Mouse (Mus musculus) limb, embryonic 11.5 days (tissue): ENCODE results near the gene Mtmr14. TPM values are rescaled to one million over a fixed set of nuclear protein-coding genes. Genes with fewer than 3 reads are reported as not detected.

Experiments
- ATAC-seq: fragments of 200-750 bp; cut with Nextera tagmentation; 2 replicates; pipeline ENCODE4 v1.8.0; 2017; ENCODE audit warnings: low read depth; ENCODE audit not compliant: insufficient number of reproducible peaks, low FRiP score, low TSS enrichment
- DNase-seq: peaks from one replicate; pipeline ENCODE4 v3.0.0-alpha.2; 2015; ENCODE audit warnings: low spot score
- H3K27ac ChIP-seq: fragments of 300-500 bp; sonication (generic); replicated peaks from 2 replicates; pipeline ENCODE4 v1.5.1; 2014; ENCODE audit warnings: low read depth, mild to moderate bottlenecking, low read length
- H3K27me3 ChIP-seq: fragments of 300-500 bp; sonication (generic); 2 replicates; pipeline ENCODE4 v1.6.1; 2014; ENCODE audit warnings: mild to moderate bottlenecking, low read length, mixed read lengths; ENCODE audit not compliant: control insufficient read depth, insufficient read depth
- H3K36me3 ChIP-seq: fragments of 300-500 bp; sonication (generic); 2 replicates; pipeline ENCODE4 v1.6.1; 2014; ENCODE audit warnings: mild to moderate bottlenecking, low read length, moderate library complexity, mixed read lengths; ENCODE audit not compliant: control insufficient read depth, insufficient read depth
- H3K4me1 ChIP-seq: fragments of 300-500 bp; sonication (generic); 2 replicates; pipeline ENCODE4 v1.6.1; 2014; ENCODE audit warnings: low read length, mixed read lengths; ENCODE audit not compliant: control insufficient read depth, insufficient read depth
- H3K4me2 ChIP-seq: fragments of 300-500 bp; sonication (generic); 2 replicates; pipeline ENCODE4 v1.6.1; 2014; ENCODE audit warnings: low read depth, mild to moderate bottlenecking, moderate library complexity; ENCODE audit not compliant: severe bottlenecking
- H3K4me3 ChIP-seq: fragments of 300-500 bp; sonication (generic); 2 replicates; pipeline ENCODE4 v1.5.1; 2014; ENCODE audit warnings: low read depth, low read length
- H3K9ac ChIP-seq: fragments of 300-500 bp; sonication (generic); 2 replicates; pipeline ENCODE4 v1.6.1; 2014; ENCODE audit warnings: mild to moderate bottlenecking, low read length
- H3K9me3 ChIP-seq: fragments of 300-500 bp; sonication (generic); 2 replicates; pipeline ENCODE4 v1.6.1; 2016; ENCODE audit warnings: low read length; ENCODE audit not compliant: control insufficient read depth
- WGBS: fragments of 180-500 bp; shearing (Covaris S2); extraction: QIAGEN DNeasy Blood & Tissue Kit; methylation state at CpG from one replicate; pipeline ENCODE4 v1.1.7; 2014; 5-methylcytosine and 5-hydroxymethylcytosine counted together
- polyA plus RNA-seq: library from polyadenylated mRNA; unstranded; fragments of >200 nt; fragmentation: Nextera tagmentation; extraction: Ambion mirVana; gene quantifications from 2 replicates; pipeline ENCODE4 v1.2.1, GENCODE M21; 2014

The Mtmr14 gene
- polyA plus RNA-seq, 1 experiment from 2014 or later, result 47.2 TPM

DNA sequence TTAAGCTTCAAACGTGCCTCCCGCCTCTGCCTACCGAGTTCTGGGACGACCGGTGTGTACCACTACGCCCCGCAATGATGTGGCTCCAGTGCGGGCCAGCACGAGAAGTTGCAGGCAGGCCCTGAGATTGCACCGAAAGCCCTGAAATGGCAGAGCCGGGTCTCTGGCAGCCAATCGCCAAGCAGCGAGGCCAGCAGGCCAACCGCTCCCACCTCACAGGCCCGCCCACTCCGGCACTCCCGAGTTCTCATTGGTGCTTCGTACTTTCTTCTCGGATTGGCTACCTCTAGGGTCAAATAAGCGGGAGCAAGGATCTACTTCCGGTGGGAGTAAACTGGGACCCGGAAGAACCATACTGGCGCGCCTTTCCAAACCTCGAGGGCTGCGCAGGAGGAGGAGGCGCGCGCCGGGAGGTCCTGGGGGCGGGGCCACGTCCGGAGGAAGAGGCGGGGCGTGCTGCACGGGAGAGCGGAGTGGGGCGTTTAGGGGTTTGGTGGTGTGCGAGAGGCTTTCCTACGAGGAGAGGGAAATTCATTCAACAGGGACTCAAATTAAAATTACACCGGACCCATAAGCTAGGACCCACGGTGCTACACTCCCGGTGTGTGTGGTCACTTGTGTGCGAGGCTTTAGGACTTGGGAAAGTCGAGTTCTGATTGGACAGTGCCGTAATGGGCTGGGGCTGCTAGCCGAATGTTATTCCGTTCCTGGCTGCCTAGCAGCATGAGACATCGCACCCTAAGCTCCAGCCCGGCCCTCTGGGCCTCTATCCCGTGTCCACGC, 89.1 kb downstream of the Mtmr14 start, which contains the start of gene Ogg1:
Ogg1 (plus strand) TSS at position 440 of the 783 bp plus-strand sequence.
- Histone ChIP-seq H3K4me3 (peak within 1 kb of the TSS; percentile 58), H3K9ac (peak within 1 kb of the TSS; percentile 77), H3K27me3 (no peaks in the 10 kb centered on the region), H3K4me1 (no peaks in the 10 kb centered on the region), H3K27ac (peak within 1 kb of the TSS; percentile 86), H3K9me3 (no peaks in the 10 kb centered on the region), H3K4me2 (peak within 1 kb of the TSS; percentile 88), H3K36me3 (peaks cover 21% of the 10 kb centered on the region)
- ATAC-seq (peak; percentile 99), DNase-seq (peak; percentile 98)
- under 1% methylated on average over 52 of the region's 52 CpGs for WGBS

DNA sequence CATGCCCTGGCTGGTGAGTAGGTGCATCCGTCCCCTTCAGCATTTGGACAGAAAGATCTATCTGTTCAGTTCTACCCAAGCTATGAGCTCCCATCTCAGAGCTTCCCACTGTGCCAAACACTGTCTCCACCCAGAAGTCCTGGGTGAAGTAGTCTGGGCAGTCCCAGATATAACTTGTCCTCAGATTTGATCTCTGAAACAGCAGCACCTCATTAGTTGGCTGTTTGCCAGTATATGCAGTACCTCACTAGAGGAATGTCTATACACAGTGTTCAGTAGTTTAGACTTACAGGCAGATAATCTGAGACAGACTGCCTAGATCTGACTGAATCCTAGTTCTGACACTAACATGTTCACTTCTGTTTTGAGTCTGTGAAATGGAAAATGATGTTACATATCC, 91.8 kb downstream of the Mtmr14 start:
- peaks cover 3% of the 10 kb centered on the region; the same call in 1 of the 2 replicates for H3K36me3 ChIP-seq
- no peak for ATAC-seq

DNA sequence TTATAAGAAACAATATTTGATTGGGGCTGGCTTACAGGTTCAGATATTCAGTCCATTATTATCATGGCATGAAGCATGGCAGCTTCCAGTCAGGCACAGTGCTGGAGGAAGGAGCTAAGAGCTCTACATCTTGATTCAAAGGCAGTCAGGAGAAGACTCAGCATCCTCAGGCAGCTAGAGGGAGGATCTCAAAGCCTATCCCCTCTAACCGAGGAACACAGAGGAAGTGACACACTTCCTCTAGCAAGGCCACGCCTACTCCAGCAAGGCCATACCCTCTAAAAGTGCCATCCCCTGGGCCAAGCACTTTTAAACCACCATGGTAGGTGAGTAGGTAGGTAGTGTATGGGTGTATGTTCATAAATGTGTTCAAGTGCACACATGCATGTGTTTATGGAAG, 92.9 kb downstream of the Mtmr14 start:
- DNase-seq (no peak), ATAC-seq (no peak)
- Histone ChIP-seq H3K4me3 (no peak overlapping the region), H3K27me3 (no peaks in the 10 kb centered on the region), H3K36me3 (peaks cover 6% of the 10 kb centered on the region; the same call in 1 of the 2 replicates), H3K4me2 (no peak overlapping the region), H3K27ac (no peak overlapping the region), H3K9ac (no peak overlapping the region), H3K9me3 (no peaks in the 10 kb centered on the region), H3K4me1 (no peaks in the 10 kb centered on the region)
- WGBS, result 47% methylated on average over 2 of the region's 2 CpGs

More for the DNA sequence above, 91.8 kb downstream of the Mtmr14 start:
- Histone ChIP-seq H3K27me3 (no peaks in the 10 kb centered on the region), H3K9me3 (no peaks in the 10 kb centered on the region), H3K4me3 (no peak overlapping the region), H3K4me1 (no peaks in the 10 kb centered on the region), H3K4me2 (no peak overlapping the region), H3K9ac (no peak overlapping the region), H3K27ac (no peak overlapping the region)
- WGBS, result 89% methylated on average over 1 of the region's 1 CpGs
- no peak for DNase-seq

Other genes starting within 250 kb of the Mtmr14 start
- 40.9 and 42.4 TPM in 2 replicates for gene Thumpd3, start 191.6 kb upstream of the Mtmr14 start, polyA plus RNA-seq
- 90.7 and 98.6 TPM in 2 replicates for gene Setd5, start 160.5 kb upstream of the Mtmr14 start, polyA plus RNA-seq
- 0.58 and 0.65 TPM in 2 replicates for gene Lhfpl4, start 42.5 kb upstream of the Mtmr14 start, polyA plus RNA-seq
- gene Cpne9, start 44.5 kb downstream of the Mtmr14 start, polyA plus RNA-seq, result 0.11 TPM in 1 of 2 replicates, not detected in the other
- gene Brpf1, start 69.3 kb downstream of the Mtmr14 start, polyA plus RNA-seq, result 26.4 and 29.2 TPM in 2 replicates
- 15.1 and 16.2 TPM in 2 replicates for gene Ogg1, start 89.1 kb downstream of the Mtmr14 start, polyA plus RNA-seq
- gene Camk1, start 106.1 kb downstream of the Mtmr14 start, polyA plus RNA-seq, result 62.2 and 62.6 TPM in 2 replicates
- 52.6 and 53.7 TPM in 2 replicates for gene Tada3, start 140.0 kb downstream of the Mtmr14 start, polyA plus RNA-seq
- 186 and 197 TPM in 2 replicates for gene Arpc4, start 140.3 kb downstream of the Mtmr14 start, polyA plus RNA-seq
- 2.1 and 3.0 TPM in 2 replicates for gene Ttll3, start 151.4 kb downstream of the Mtmr14 start, polyA plus RNA-seq
- 34.9 and 39.0 TPM in 2 replicates for gene Rpusd3, start 181.5 kb downstream of the Mtmr14 start, polyA plus RNA-seq
- not detected in 2 replicates for gene Cidec, start 197.9 kb downstream of the Mtmr14 start, polyA plus RNA-seq
- gene Jagn1, start 204.7 kb downstream of the Mtmr14 start, polyA plus RNA-seq, result 71.0 and 76.1 TPM in 2 replicates
- gene Il17re, start 220.6 kb downstream of the Mtmr14 start, polyA plus RNA-seq, result 1.2 and 1.5 TPM in 2 replicates
- 2.4 and 3.2 TPM in 2 replicates for gene Il17rc, start 233.6 kb downstream of the Mtmr14 start, polyA plus RNA-seq
- 11.2 and 11.8 TPM in 2 replicates for gene Creld1, start 245.5 kb downstream of the Mtmr14 start, polyA plus RNA-seq